Mouse (Mus musculus) liver (tissue): ENCODE measurements around the gene Chst12.
A peak's percentile ranks its signal among the peaks of the same experiment; 100 is the strongest.
"Not testable (repeated sequence)": the region's sequence is repeated elsewhere in the genome, so short reads cannot be mapped to it uniquely, and the experiment has no call there.

Experiments
- DNase-seq: peaks from one replicate; pipeline ENCODE4 v3.0.0-alpha.2; 2020; ENCODE audit warnings: mixed read lengths

Chst12 gene

GRCm38 (mm10) chr5:140505208-140505780 is at the start of gene Chst12:
Gene Chst12 (plus strand): TSS chr5:140505550.
- peak; percentile 99 for DNase-seq

- DNase-seq = no peak
Measured at GRCm38 (mm10) chr5:140461476-140461875, 43.9 kb upstream of the Chst12 start.

- DNase-seq = not testable (repeated sequence)
Measured at GRCm38 (mm10) chr5:140463151-140463550, 42.2 kb upstream of the Chst12 start.

GRCm38 (mm10) chr5:140464943-140465342 is 40.4 kb upstream of the Chst12 start:
- DNase-seq = no peak

GRCm38 (mm10) chr5:140472336-140472735 is 33.0 kb upstream of the Chst12 start:
- peak; percentile 53 for DNase-seq

GRCm38 (mm10) chr5:140481458-140481857 is 23.9 kb upstream of the Chst12 start:
- DNase-seq = no peak

GRCm38 (mm10) chr5:140491142-140491541 is 14.2 kb upstream of the Chst12 start:
- DNase-seq = no peak

GRCm38 (mm10) chr5:140492684-140493233 is 12.6 kb upstream of the Chst12 start:
- no peak for DNase-seq

- no peak for DNase-seq
Measured at GRCm38 (mm10) chr5:140498176-140498575, 7.2 kb upstream of the Chst12 start.

- DNase-seq = no peak
Measured at GRCm38 (mm10) chr5:140500736-140501135, 4.6 kb upstream of the Chst12 start.

GRCm38 (mm10) chr5:140501982-140502836 is 3.1 kb upstream of the Chst12 start:
- peak; percentile 65 for DNase-seq

- DNase-seq = peak; percentile 82
Measured at GRCm38 (mm10) chr5:140502925-140503324, 2.4 kb upstream of the Chst12 start.

- no peak for DNase-seq
Measured at GRCm38 (mm10) chr5:140506096-140506794, 895 bp downstream of the Chst12 start.

- peak; percentile 38 for DNase-seq
Measured at GRCm38 (mm10) chr5:140507466-140508208, 2.3 kb downstream of the Chst12 start.

GRCm38 (mm10) chr5:140508686-140509085 is 3.3 kb downstream of the Chst12 start:
- DNase-seq = peak; percentile 45

GRCm38 (mm10) chr5:140509204-140509603 is 3.9 kb downstream of the Chst12 start:
- no peak for DNase-seq

GRCm38 (mm10) chr5:140510012-140511000 is 5.0 kb downstream of the Chst12 start:
- no peak for DNase-seq

GRCm38 (mm10) chr5:140513921-140514320 is 8.6 kb downstream of the Chst12 start:
- DNase-seq = no peak

GRCm38 (mm10) chr5:140514799-140515486 is 9.6 kb downstream of the Chst12 start:
- no peak for DNase-seq

- no peak for DNase-seq
Measured at GRCm38 (mm10) chr5:140517159-140517920, 12.0 kb downstream of the Chst12 start.
